Mouse (Mus musculus) c-Kit-positive CD71-negative TER-119-negative erythroid progenitor cells, embryonic 14.5 days (primary cell): ENCODE measurements at regions not wholly inside any gene's neighbourhood (a gene's known extent, or its start where the extent isn't known, plus 50 kb on each side); places are given as distances from the start of the nearest gene placed in this dataset.

Experiments
- DNase-seq: peaks from one replicate; pipeline ENCODE4 v3.0.0-alpha.2; 2013; ENCODE audit warnings: low read depth

GRCm38 (mm10) chr14:33864796-33865195 lies 58.6 kb upstream of the Gdf10 start:
- no peak for DNase-seq

DNA sequence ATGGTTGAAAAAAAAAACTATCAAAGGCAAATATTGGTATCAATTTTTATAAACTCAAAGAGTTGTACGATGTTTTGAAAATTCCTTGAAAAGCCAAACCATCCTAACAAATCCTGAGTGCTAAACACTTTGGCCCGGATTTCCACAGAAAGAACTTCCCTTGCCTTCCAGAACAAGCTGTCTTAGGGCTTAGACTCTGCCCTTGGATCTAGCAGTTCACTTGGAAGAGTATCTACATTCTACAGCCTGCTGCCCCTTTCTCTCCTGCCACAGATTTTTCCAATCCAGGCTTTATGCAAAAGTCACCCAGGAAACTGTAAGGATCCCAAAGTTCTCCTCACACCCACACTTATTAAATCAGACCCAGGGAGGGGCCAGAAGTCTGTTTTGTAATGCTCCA lies 57.6 kb upstream of the Gdf10 start:
- no peak for DNase-seq

- no peak for DNase-seq
These were observed 55.7 kb upstream of the Gdf10 start for GRCm38 (mm10) chr14:33867674-33868073.
